Comparison of ENCODE assay signal across 11 mouse cellular contexts in the genomic region with DNA sequence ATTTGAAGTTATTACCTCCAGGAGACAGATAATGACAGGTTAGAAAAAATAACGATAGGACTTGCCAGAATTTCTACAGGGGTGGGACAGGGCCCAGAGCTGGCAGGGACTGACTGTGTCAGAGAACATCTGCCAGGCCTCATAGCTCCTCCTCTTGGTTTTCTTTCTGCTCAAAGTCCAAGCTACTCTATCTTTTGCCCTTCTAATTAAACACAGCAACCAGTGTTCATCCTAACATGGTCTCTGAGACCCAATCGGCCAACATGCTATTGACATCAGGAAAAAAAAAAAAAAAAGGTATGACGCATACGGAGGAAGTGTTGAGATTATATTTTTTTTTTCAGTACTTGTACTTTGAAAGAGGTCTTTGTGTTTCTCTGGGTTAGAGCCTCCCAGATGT.
DNase-seq lines count a peak whose midpoint lies in the region; ATAC-seq and TF ChIP-seq lines count a peak whose summit lies in the region.
"Had no signal": no experiment of that assay in that cellular context is flagged by ENCODE, and none has a peak within 500 bp of the region (broad histone marks: within the 10 kb centered on the region; RNA-seq: fewer than 3 reads in every experiment).

No protein-coding gene starts in this region.

- no peak overlapping the region for H3K4me3 ChIP-seq in kidney, embryonic 16.5 days (ENCODE audit: low read length)
- no peak overlapping the region for H3K4me3 ChIP-seq in myocyte
- H3K4me3 ChIP-seq: midbrain, embryonic 13.5 days had no signal

- no peaks in the 10 kb centered on the region for H3K79me2 ChIP-seq in myocyte (ENCODE audit: control insufficient read depth, insufficient read depth)

- 60% methylated on average over 4 of the region's 4 CpGs for WGBS in kidney, embryonic 16.5 days

- no peak overlapping the region for H3K4me2 ChIP-seq in kidney, embryonic 16.5 days (replicated peaks; ENCODE audit: low read depth, low read length)
- H3K4me2 ChIP-seq in myocyte (ENCODE audit: low read depth), result peak overlapping the region; percentile 51
- H3K4me2 ChIP-seq: midbrain, embryonic 13.5 days had no signal

- TF ChIP-seq POLR2A in myocyte (IDR thresholded peaks at IDR 0.05; ENCODE audit: insufficient read length, low read depth), result no peak

- no peak overlapping the region for H3K9ac ChIP-seq in kidney, embryonic 16.5 days (replicated peaks; ENCODE audit: low read length)
- H3K9ac ChIP-seq: midbrain, embryonic 13.5 days had no signal

- H3K27me3 ChIP-seq in kidney, embryonic 16.5 days (ENCODE audit: insufficient read depth, low read length), result no peaks in the 10 kb centered on the region
- H3K27me3 ChIP-seq in myocyte (ENCODE audit: control insufficient read depth, insufficient read depth, insufficient read length), result no peaks in the 10 kb centered on the region

- peaks cover 3% of the 10 kb centered on the region; the same call in 1 of the 2 replicates for H3K9me3 ChIP-seq in kidney, embryonic 16.5 days (ENCODE audit: low read length)
- H3K9me3 ChIP-seq: midbrain, embryonic 13.5 days had no signal

- no peaks in the 10 kb centered on the region for H3K36me3 ChIP-seq in kidney, embryonic 16.5 days (ENCODE audit: insufficient read depth, low read length)
- no peaks in the 10 kb centered on the region for H3K36me3 ChIP-seq in myocyte (ENCODE audit: control insufficient read depth, insufficient read depth)
- H3K36me3 ChIP-seq: midbrain, embryonic 13.5 days had no signal

- ATAC-seq in kidney, embryonic 16.5 days (ENCODE audit: low FRiP score, low TSS enrichment), result no peak
- ATAC-seq in CD4-positive, CD25-positive, alpha-beta regulatory T cell, adult 4 months, result no peak
- ATAC-seq: midbrain, embryonic 13.5 days had no signal

- DNase-seq in kidney, adult 11 months, result peak; percentile 46
- no peak for DNase-seq in kidney, adult 18-20 months
- peak; percentile 44 to 56 for DNase-seq in heart, adult 9 months (ENCODE audit: low spot score in 2 of 2)
- DNase-seq in right cerebral cortex, postnatal 10 days (ENCODE audit: low spot score in 2 of 2), result no peak
- DNase-seq in cerebellum, adult 18-20 months, result no peak
- DNase-seq: layer of hippocampus, postnatal 36 days; thymus, adult 2 months had no signal

- H3ac ChIP-seq in myocyte (ENCODE audit: control insufficient read depth, insufficient read length), result no peak overlapping the region

- peaks cover 28% of the 10 kb centered on the region for H3K4me1 ChIP-seq in kidney, embryonic 16.5 days (ENCODE audit: insufficient read depth, low read length)

- H3K27ac ChIP-seq in kidney, embryonic 16.5 days (ENCODE audit: low read length), result peak overlapping the region; percentile 55
- H3K27ac ChIP-seq: midbrain, embryonic 13.5 days had no signal

TF ChIP-seq in myocyte, 11 proteins besides CTCF, POLR2A, EP300 and RAD21:
- no peak for TF ChIP-seq SRF (IDR thresholded peaks at IDR 0.05; ENCODE audit: control insufficient read depth, insufficient read length, low read depth)

Comparison
In these comparisons a context has a peak if more than half of its experiments do, and no peak if none do; other contexts are left out.
1. DNase-seq: peak in kidney, adult 11 months (single experiment) and heart, adult 9 months (2 of 2); none in kidney, adult 18-20 months (single experiment), right cerebral cortex, postnatal 10 days (0 of 2) and cerebellum, adult 18-20 months (0 of 2).